Mouse (Mus musculus) hindbrain, postnatal 0 days (tissue): ENCODE measurements at regions not wholly inside any gene's neighbourhood (a gene's known extent, or its start where the extent isn't known, plus 50 kb on each side); places are given as distances from the start of the nearest gene placed in this dataset.
A peak's percentile ranks its signal among the peaks of the same experiment; 100 is the strongest.

Source experiments
- ATAC-seq: fragments of 200-750 bp; cut with Nextera tagmentation; 2 replicates; pipeline ENCODE4 v1.8.0; 2017; ENCODE audit warnings: mild to moderate bottlenecking, moderate TSS enrichment, moderate library complexity
- DNase-seq: peaks from one replicate; pipeline ENCODE4 v3.0.0-alpha.2; 2015; ENCODE audit warnings: low spot score
- H3K27ac ChIP-seq: fragments of 300-500 bp; sonication (generic); 2 replicates; pipeline ENCODE4 v1.5.1; 2014; ENCODE audit warnings: mild to moderate bottlenecking
- H3K27me3 ChIP-seq: fragments of 300-500 bp; sonication (generic); 2 replicates; pipeline ENCODE4 v1.6.1; 2014; ENCODE audit warnings: low read length, mixed read lengths; ENCODE audit not compliant: insufficient read depth
- H3K36me3 ChIP-seq: fragments of 300-500 bp; sonication (generic); 2 replicates; pipeline ENCODE4 v1.6.1; 2014; ENCODE audit warnings: low read length, mixed read lengths; ENCODE audit not compliant: insufficient read depth
- H3K4me1 ChIP-seq: fragments of 300-500 bp; sonication (generic); 2 replicates; pipeline ENCODE4 v1.6.1; 2014; ENCODE audit warnings: antibody characterized with exemption, low read length, mixed read lengths; ENCODE audit not compliant: insufficient read depth
- H3K4me2 ChIP-seq: fragments of 300-500 bp; sonication (generic); 2 replicates; pipeline ENCODE4 v1.6.1; 2014; ENCODE audit warnings: low read depth, mild to moderate bottlenecking, low read length, moderate library complexity, mixed read lengths
- H3K4me3 ChIP-seq: fragments of 300-500 bp; sonication (generic); 2 replicates; pipeline ENCODE4 v1.5.1; 2014; ENCODE audit warnings: low read length
- H3K9ac ChIP-seq: fragments of 300-500 bp; sonication (generic); replicated peaks from 2 replicates; pipeline ENCODE4 v1.6.1; 2014; ENCODE audit warnings: mild to moderate bottlenecking, low read length, moderate library complexity, mixed read lengths
- H3K9me3 ChIP-seq: fragments of 300-500 bp; sonication (generic); 2 replicates; pipeline ENCODE4 v1.6.1; 2016; ENCODE audit warnings: low read length, mixed read lengths
- CTCF ChIP-seq: IDR thresholded peaks from 2 replicates; pipeline ENCODE4 v1.5.1; 2016; ENCODE audit warnings: antibody characterized with exemption, control low read depth, low read depth
- WGBS: fragments of 180-500 bp; shearing (Covaris S2); extraction: QIAGEN DNeasy Blood & Tissue Kit; methylation state at CpG from one replicate; pipeline ENCODE4 v1.1.7; 2014; 5-methylcytosine and 5-hydroxymethylcytosine counted together

DNA sequence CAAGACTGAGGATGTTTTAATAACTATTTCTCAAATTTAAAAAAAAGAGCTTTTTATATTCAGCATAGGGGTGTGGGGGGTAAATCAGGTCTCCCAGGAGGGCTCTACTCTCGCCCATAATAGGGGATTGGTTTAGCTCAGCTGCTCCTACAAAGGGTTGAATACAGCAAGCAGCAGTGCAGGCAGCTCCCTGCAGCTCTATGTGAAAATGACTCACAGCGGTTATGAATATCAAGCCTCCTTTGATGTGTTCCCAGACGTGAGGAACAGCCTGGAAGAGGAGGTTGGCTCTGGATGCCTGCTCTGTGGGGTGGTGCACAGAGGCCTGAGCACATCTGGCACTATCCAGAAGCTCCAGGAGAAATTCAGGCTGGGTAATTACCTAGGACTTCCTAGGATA is 192.3 kb downstream of the Dad1 start:
- Histone ChIP-seq H3K27ac (no peak overlapping the region), H3K36me3 (no peaks in the 10 kb centered on the region), H3K9ac (no peak overlapping the region), H3K4me1 (peaks cover 9% of the 10 kb centered on the region), H3K9me3 (no peaks in the 10 kb centered on the region), H3K4me3 (no peak overlapping the region), H3K27me3 (no peaks in the 10 kb centered on the region), H3K4me2 (no peak overlapping the region)
- no peak for TF ChIP-seq CTCF
- DNase-seq (peak; percentile 16), ATAC-seq (peak; percentile 25; the same call in 1 of the 2 replicates)
- 34% methylated on average over 3 of the region's 3 CpGs for WGBS

DNA sequence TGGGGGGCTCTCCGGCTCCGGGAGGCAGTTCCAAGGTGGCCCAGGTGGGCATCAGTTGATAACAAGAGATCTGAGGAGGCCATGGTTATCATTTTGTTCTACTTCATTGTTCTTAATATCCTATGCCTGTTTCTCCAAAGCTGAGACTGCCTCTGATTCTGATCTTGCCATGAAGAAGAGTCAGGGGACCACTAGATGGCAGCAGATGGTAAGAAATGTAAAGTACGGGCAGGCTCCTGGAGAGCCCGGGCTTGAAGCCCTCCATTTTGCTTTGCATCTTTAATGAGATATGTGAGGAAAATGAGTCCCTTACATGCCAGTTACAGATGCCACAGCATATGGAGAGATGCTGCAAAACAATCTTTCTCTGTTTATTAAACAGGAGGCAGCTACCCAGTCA is 194.1 kb downstream of the Dad1 start:
- no peak overlapping the region for H3K9ac ChIP-seq
- H3K4me1 ChIP-seq = peaks cover 8% of the 10 kb centered on the region
- whole genome bisulfite sequencing = 18% methylated on average over 4 of the region's 4 CpGs
- ATAC-seq = peak; percentile 83
- H3K9me3 ChIP-seq = no peaks in the 10 kb centered on the region
- H3K27ac ChIP-seq = peak overlapping the region; percentile 45; the same call in 1 of the 2 replicates
- TF ChIP-seq CTCF = peak; percentile 86
- H3K36me3 ChIP-seq = no peaks in the 10 kb centered on the region
- peak; percentile 96 for DNase-seq
- no peak overlapping the region for H3K4me3 ChIP-seq
- no peaks in the 10 kb centered on the region for H3K27me3 ChIP-seq
- no peak overlapping the region for H3K4me2 ChIP-seq

DNA sequence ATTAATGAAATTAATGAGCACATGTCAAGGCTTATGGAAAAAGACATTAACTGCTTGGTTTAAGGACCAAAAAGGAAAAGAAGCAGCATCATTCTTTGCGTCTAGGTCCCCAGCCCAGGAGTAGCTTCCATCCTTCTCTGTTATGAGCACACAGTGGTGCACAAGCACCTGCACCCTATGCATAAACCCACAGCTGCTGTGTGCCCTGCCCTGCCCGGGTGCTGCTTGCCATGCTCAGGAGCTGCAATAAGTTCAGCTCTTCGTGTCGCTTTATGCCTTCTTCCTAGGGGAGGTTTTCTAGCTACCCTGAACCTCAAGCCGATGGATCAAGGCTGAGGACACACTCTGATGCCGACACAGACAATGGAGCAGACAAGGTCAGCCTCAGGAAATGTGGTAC is 194.8 kb downstream of the Dad1 start:
- Histone ChIP-seq H3K4me2 (no peak overlapping the region), H3K9ac (no peak overlapping the region), H3K27me3 (no peaks in the 10 kb centered on the region), H3K27ac (no peak overlapping the region), H3K9me3 (no peaks in the 10 kb centered on the region), H3K4me1 (peaks cover 7% of the 10 kb centered on the region), H3K36me3 (no peaks in the 10 kb centered on the region), H3K4me3 (no peak overlapping the region)
- DNase-seq = no peak
- WGBS = 72% methylated on average over 6 of the region's 6 CpGs
- no peak for TF ChIP-seq CTCF
- ATAC-seq = no peak

GRCm38 (mm10) chr14:54056691-54057090 is 197.2 kb downstream of the Dad1 start:
- no peak for ATAC-seq
- Histone ChIP-seq H3K4me2 (no peak overlapping the region), H3K4me1 (peaks cover 7% of the 10 kb centered on the region), H3K27ac (no peak overlapping the region), H3K9ac (no peak overlapping the region), H3K4me3 (no peak overlapping the region), H3K36me3 (no peaks in the 10 kb centered on the region), H3K9me3 (no peaks in the 10 kb centered on the region), H3K27me3 (no peaks in the 10 kb centered on the region)
- no peak for DNase-seq
- TF ChIP-seq CTCF = no peak
- 67% methylated on average over 7 of the region's 7 CpGs for WGBS

DNA sequence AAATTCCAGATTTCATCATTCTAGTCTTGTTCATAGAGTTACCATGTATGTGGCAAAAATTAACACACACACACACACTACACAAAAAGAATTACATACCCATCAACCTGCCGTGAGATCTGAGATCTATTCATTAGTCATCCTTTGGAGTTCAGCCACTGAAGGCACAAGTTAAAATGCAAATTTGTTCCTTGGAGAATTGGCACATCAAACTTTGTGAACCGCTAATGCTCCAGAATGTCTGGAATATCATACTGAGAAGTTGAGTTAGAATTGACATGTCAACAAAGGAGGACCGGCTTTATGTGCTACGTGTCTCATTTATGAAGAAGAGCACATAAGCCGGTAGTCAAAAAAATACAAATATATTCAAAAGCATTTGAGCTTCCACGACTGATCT is 198.5 kb downstream of the Dad1 start:
- no peaks in the 10 kb centered on the region for H3K36me3 ChIP-seq
- no peak overlapping the region for H3K4me3 ChIP-seq
- TF ChIP-seq CTCF = no peak
- no peak overlapping the region for H3K9ac ChIP-seq
- DNase-seq (peak; percentile 60), ATAC-seq (peak; percentile 55)
- no peak overlapping the region for H3K27ac ChIP-seq
- 35% methylated on average over 6 of the region's 6 CpGs for WGBS
- no peak overlapping the region for H3K4me2 ChIP-seq
- no peaks in the 10 kb centered on the region for H3K27me3 ChIP-seq
- H3K9me3 ChIP-seq = no peaks in the 10 kb centered on the region
- H3K4me1 ChIP-seq = peaks cover 5% of the 10 kb centered on the region

DNA sequence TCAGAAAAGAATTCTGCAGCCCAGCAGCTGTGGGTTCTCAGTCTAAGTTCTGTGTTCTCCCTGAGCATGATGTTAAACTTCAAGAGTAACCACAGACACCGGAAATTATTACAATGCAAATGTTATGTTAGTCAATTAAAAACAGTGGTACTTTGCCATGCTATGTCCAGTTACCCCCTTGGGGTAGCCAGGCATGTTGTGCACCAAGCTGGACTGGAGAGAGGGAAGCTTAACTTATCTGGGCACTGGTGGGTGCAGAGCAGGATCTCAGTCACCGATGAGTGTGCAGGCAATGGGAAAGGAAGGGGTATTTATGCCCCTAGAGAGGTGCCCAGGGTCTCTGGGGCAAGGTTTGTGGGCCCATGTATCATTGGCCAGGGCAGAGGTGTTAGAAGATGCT is 211.6 kb downstream of the Dad1 start:
- TF ChIP-seq CTCF = no peak
- no peaks in the 10 kb centered on the region for H3K36me3 ChIP-seq
- ATAC-seq (no peak), DNase-seq (no peak)
- no peak overlapping the region for H3K4me3 ChIP-seq
- H3K4me2 ChIP-seq = no peak overlapping the region
- no peak overlapping the region for H3K9ac ChIP-seq
- no peaks in the 10 kb centered on the region for H3K9me3 ChIP-seq
- H3K27me3 ChIP-seq = no peaks in the 10 kb centered on the region
- no peak overlapping the region for H3K27ac ChIP-seq
- 94% methylated on average over 2 of the region's 2 CpGs for whole genome bisulfite sequencing
- H3K4me1 ChIP-seq = no peaks in the 10 kb centered on the region

DNA sequence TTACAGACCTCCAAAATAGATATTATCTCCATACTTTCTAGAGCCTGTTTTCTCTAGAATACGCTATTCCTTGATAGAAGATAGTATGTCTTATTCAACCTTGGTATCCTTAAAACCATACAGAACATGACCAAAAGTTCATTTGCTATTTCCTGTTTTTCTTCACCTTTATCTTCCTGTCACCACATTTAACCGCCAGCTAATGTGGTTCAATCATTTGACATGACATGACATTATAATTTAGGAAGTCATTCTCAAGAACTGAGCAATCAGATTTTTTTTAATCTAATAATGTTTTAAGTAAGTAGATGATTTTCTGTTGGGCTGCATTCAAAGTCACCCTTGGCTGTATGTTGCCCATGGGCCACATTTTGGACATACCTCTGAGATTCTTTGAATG is 213.3 kb downstream of the Dad1 start:
- H3K27me3 ChIP-seq = no peaks in the 10 kb centered on the region
- H3K27ac ChIP-seq = no peak overlapping the region
- TF ChIP-seq CTCF = no peak
- H3K4me2 ChIP-seq = no peak overlapping the region
- H3K4me1 ChIP-seq = no peaks in the 10 kb centered on the region
- WGBS = 95% methylated on average over 2 of the region's 2 CpGs
- ATAC-seq = no peak
- H3K36me3 ChIP-seq = no peaks in the 10 kb centered on the region
- no peak overlapping the region for H3K4me3 ChIP-seq
- no peak overlapping the region for H3K9ac ChIP-seq
- H3K9me3 ChIP-seq = no peaks in the 10 kb centered on the region
- no peak for DNase-seq
